Comparison of ENCODE assay signal across 10 mouse cellular contexts in the genomic region with DNA sequence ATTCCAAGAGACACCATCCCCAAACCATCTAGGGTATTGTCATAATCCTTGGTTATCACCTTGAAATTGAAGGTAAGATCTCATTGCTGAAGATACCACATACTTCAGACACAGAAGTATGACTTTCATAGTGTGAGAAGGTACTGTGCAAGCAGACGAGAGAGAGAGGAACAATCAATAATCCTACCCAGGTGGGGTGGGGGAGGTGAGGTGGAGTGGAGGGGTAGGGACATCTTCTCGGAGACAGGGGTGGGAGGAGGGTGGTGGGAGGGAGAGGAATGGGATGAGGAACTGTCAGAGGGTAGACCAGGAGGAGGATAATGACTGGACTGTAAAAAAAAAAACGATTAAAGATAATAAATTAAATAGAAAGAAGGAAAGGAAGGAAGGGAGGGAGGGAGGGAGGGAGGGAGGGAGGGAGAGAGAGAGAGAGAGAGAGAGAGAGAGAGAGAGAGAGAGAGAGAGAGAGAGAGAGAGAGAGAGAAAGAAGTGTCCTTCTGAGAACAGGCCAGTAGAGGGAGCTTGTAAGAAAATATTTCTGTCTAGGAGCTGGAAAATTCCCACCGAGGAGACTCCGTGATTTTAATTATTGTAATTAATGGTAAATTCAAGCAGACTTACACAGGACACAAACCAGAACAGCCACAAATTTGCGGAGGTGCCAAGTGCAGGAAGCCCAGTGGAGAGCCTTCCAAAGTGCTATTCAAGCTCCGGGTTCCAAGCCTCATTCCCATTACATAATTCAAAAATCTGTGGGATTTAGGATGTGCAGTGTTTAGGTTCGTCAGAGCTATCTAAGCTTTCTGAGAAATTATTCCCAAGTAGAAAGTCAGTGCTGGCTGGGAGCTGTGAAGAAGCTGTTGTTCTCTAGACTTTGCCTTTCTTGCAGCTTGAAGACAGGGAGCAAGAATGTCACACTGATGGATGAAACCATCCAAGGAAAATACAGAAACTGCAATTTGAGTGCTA. TPM values are rescaled to one million over a fixed set of nuclear protein-coding genes. Genes with fewer than 3 reads are reported as not detected.
DNase-seq lines count a peak whose midpoint lies in the region; ATAC-seq lines count a peak whose summit lies in the region.
"Had no signal": no experiment of that assay in that cellular context is flagged by ENCODE, and none has a peak within 500 bp of the region (broad histone marks: within the 10 kb centered on the region; RNA-seq: fewer than 3 reads in every experiment).

No protein-coding gene starts in this region.

- no peak overlapping the region for H3K9ac ChIP-seq in embryonic facial prominence, embryonic 11.5 days (replicated peaks; ENCODE audit: low read length)
- H3K9ac ChIP-seq in midbrain, embryonic 15.5 days: no peak overlapping the region
- no peak overlapping the region for H3K9ac ChIP-seq in midbrain, embryonic 13.5 days (replicated peaks)

- no peaks in the 10 kb centered on the region for H3K4me1 ChIP-seq in embryonic facial prominence, embryonic 11.5 days (ENCODE audit: control insufficient read depth, insufficient read depth, low read length)
- no peaks in the 10 kb centered on the region for H3K4me1 ChIP-seq in embryonic facial prominence, embryonic 10.5 days
- H3K4me1 ChIP-seq in midbrain, embryonic 15.5 days: no peaks in the 10 kb centered on the region
- H3K4me1 ChIP-seq in midbrain, embryonic 13.5 days (replicated peaks): no peaks in the 10 kb centered on the region

- H3K4me3 ChIP-seq in embryonic facial prominence, embryonic 11.5 days (ENCODE audit: low read depth, low read length): no peak overlapping the region
- H3K4me3 ChIP-seq in embryonic facial prominence, embryonic 10.5 days: no peak overlapping the region
- H3K4me3 ChIP-seq in midbrain, embryonic 15.5 days: no peak overlapping the region
- no peak overlapping the region for H3K4me3 ChIP-seq in midbrain, embryonic 13.5 days (replicated peaks)

- no peak for ATAC-seq in embryonic facial prominence, embryonic 11.5 days (replicated peaks; ENCODE audit: insufficient number of reproducible peaks, low FRiP score, low TSS enrichment, low read depth)
- ATAC-seq in midbrain, embryonic 15.5 days (replicated peaks): 0 out of 2 replicates have a peak, but pooled peaks have one; percentile 14
- ATAC-seq in midbrain, embryonic 13.5 days: no peak
- ATAC-seq in megakaryocyte-erythroid progenitor cell, adult 5-6 weeks (replicated peaks; ENCODE audit: low FRiP score, low TSS enrichment, poor library complexity, severe bottlenecking): no peak

- 54% methylated on average over 8 of the region's 8 CpGs for WGBS in embryonic facial prominence, embryonic 11.5 days
- WGBS in embryonic facial prominence, embryonic 10.5 days: 58% methylated on average over 8 of the region's 8 CpGs
- WGBS in midbrain, embryonic 15.5 days: 46% methylated on average over 8 of the region's 8 CpGs
- 48% methylated on average over 8 of the region's 8 CpGs for WGBS in midbrain, embryonic 13.5 days

- H3K9me3 ChIP-seq in embryonic facial prominence, embryonic 11.5 days (replicated peaks; ENCODE audit: control insufficient read depth, low read length): no peaks in the 10 kb centered on the region
- H3K9me3 ChIP-seq in embryonic facial prominence, embryonic 10.5 days: peaks cover 7% of the 10 kb centered on the region; the same call in 1 of the 2 replicates
- no peaks in the 10 kb centered on the region for H3K9me3 ChIP-seq in midbrain, embryonic 15.5 days
- no peaks in the 10 kb centered on the region for H3K9me3 ChIP-seq in midbrain, embryonic 13.5 days
- H3K9me3 ChIP-seq: G1E had no signal

- no peaks in the 10 kb centered on the region for H3K27me3 ChIP-seq in embryonic facial prominence, embryonic 11.5 days (ENCODE audit: control insufficient read depth, insufficient read depth, low read length)
- no peaks in the 10 kb centered on the region for H3K27me3 ChIP-seq in embryonic facial prominence, embryonic 10.5 days (replicated peaks; ENCODE audit: low read depth, poor library complexity, severe bottlenecking)
- no peaks in the 10 kb centered on the region for H3K27me3 ChIP-seq in midbrain, embryonic 15.5 days (replicated peaks)
- no peaks in the 10 kb centered on the region for H3K27me3 ChIP-seq in midbrain, embryonic 13.5 days

- intact Hi-C loops in left cerebral cortex, postnatal 36 days (cut with DNase I): loop anchor here (2.0 to 5.0 kb wide), 2 partner anchors 118 to 208 kb away; a partner anchor contains a TSS

- no peaks in the 10 kb centered on the region for H3K36me3 ChIP-seq in embryonic facial prominence, embryonic 11.5 days (replicated peaks; ENCODE audit: control insufficient read depth, insufficient read depth, low read depth, low read length)
- H3K36me3 ChIP-seq in embryonic facial prominence, embryonic 10.5 days (replicated peaks): no peaks in the 10 kb centered on the region
- H3K36me3 ChIP-seq in midbrain, embryonic 15.5 days (replicated peaks): no peaks in the 10 kb centered on the region
- H3K36me3 ChIP-seq in midbrain, embryonic 13.5 days: no peaks in the 10 kb centered on the region
- H3K36me3 ChIP-seq: G1E had no signal

- no peak overlapping the region for H3K4me2 ChIP-seq in embryonic facial prominence, embryonic 11.5 days (ENCODE audit: low read depth, low read length)
- H3K4me2 ChIP-seq in midbrain, embryonic 15.5 days: no peak overlapping the region
- no peak overlapping the region for H3K4me2 ChIP-seq in midbrain, embryonic 13.5 days (replicated peaks)

- H3K27ac ChIP-seq in embryonic facial prominence, embryonic 11.5 days (replicated peaks; ENCODE audit: low read depth, low read length): no peak overlapping the region
- no peak overlapping the region for H3K27ac ChIP-seq in embryonic facial prominence, embryonic 10.5 days (replicated peaks)
- no peak overlapping the region for H3K27ac ChIP-seq in midbrain, embryonic 15.5 days
- H3K27ac ChIP-seq in midbrain, embryonic 13.5 days: no peak overlapping the region
- H3K27ac ChIP-seq: macrophage had no signal

- DNase-seq in embryonic facial prominence, embryonic 11.5 days (ENCODE audit: low spot score): peak; percentile 50
- no peak for DNase-seq in embryonic facial prominence, embryonic 10.5 days (ENCODE audit: low spot score)
- peak; percentile 20 to 47 for DNase-seq in frontal cortex, postnatal 25 days (ENCODE audit: low spot score in 2 of 2)
- peak; percentile 44 to 45 for DNase-seq in left cerebral cortex, postnatal 36 days (ENCODE audit: low spot score in 2 of 2)
- DNase-seq in ovary, adult 18-20 months (ENCODE audit: low spot score): no peak

RNA-seq across cellular contexts. Expression of a gene that starts 35.5 kb away (rescaled TPM):
- 269 and 286 TPM in 2 replicates for polyA plus RNA-seq in embryonic facial prominence, embryonic 11.5 days (2014; fragmentation: Nextera tagmentation; extraction: Ambion mirVana)
- 226 and 232 TPM in 2 replicates for polyA plus RNA-seq in embryonic facial prominence, embryonic 10.5 days (2016; fragmentation: Nextera tagmentation; extraction: Ambion mirVana)
- polyA plus RNA-seq in midbrain, embryonic 15.5 days (2015; fragmentation: Nextera tagmentation; extraction: Ambion mirVana): 135 and 137 TPM in 2 replicates
- polyA plus RNA-seq in midbrain, embryonic 13.5 days (2015; fragmentation: Nextera tagmentation; extraction: Ambion mirVana): 210 and 215 TPM in 2 replicates
- total RNA-seq in left cerebral cortex, postnatal 36 days (2021): 10 to 100 TPM; 41.5 to 44.0 TPM
- total RNA-seq in megakaryocyte-erythroid progenitor cell, adult 5-6 weeks (2014; fragmentation: Nextera tagmentation): 140 and 150 TPM in 2 replicates
- 172 and 195 TPM in 2 replicates for total RNA-seq in megakaryocyte-erythroid progenitor cell, adult 5-6 weeks (2017)

Comparison
In these comparisons a context has a peak if more than half of its experiments do, and no peak if none do; other contexts are left out.
1. DNase-seq: peak in embryonic facial prominence, embryonic 11.5 days (single experiment), frontal cortex, postnatal 25 days (2 of 2) and left cerebral cortex, postnatal 36 days (2 of 2); none in embryonic facial prominence, embryonic 10.5 days (single experiment) and ovary, adult 18-20 months (single experiment).